Mouse (Mus musculus) heart, postnatal 0 days (tissue): Measurements from ENCODE around the gene Eif3k.

Experiments
- CTCF ChIP-seq: IDR thresholded peaks from 2 replicates; pipeline ENCODE4 v1.5.1; 2016; ENCODE audit warnings: antibody characterized with exemption, control low read depth, low read depth
- EP300 ChIP-seq: IDR thresholded peaks from 2 replicates; pipeline ENCODE4 v1.6.1; 2016; ENCODE audit warnings: antibody characterized with exemption, low read depth

DNA sequence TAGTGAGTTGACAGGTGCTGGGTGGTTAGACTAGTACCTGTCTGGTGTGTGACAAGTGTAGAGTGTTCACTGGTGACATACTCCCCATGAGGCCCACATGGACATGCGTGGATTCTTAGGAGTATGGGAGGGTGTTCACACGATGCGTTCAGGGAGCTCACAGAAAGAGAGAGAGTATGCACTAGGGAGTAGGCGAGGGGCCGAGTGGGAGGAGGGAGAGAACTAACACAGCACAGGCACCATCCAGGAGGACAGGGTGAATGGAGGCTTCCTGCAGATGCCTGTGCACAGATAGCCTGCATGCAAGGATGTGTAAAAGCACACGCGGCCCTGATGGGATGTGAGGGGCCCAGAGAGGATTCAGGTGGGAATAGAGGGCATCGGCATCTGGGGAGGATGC, 40.8 kb upstream of the Eif3k start:
- TF ChIP-seq CTCF (no peak), EP300 (no peak)
